Mouse (Mus musculus) lung, postnatal 36 days (tissue): ENCODE measurements around the gene Tmpo.

ENCODE experiments used
- DNase-seq: peaks from one replicate; pipeline ENCODE4 v3.0.0; 2022; ENCODE audit warnings: mixed read lengths

The Tmpo gene

GRCm38 (mm10) chr10:91180761-91181460 is at the start of gene Tmpo:
Gene Tmpo (minus strand): TSS chr10:91181315.
- no peak for DNase-seq

DNA sequence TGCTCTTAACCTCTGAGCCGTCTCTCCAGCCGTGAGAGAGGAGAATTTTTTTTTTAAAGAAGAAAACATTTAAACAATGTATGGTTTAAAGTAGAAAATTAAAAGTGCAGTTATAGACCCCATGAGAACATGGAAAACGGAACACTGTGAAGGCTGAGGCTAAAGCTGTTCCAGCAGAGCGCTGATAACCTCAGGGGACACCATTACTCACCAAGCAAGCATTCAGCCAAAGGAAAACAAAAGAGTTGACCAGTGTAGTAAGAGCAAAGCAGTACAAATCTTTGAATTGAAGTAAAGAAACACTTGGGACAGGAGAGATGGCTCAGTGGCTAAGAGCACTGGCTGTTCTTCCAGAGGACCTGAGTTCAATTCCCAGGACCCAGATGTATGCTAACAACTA is 49.3 kb upstream of the Tmpo start:
- DNase-seq: no peak

DNA sequence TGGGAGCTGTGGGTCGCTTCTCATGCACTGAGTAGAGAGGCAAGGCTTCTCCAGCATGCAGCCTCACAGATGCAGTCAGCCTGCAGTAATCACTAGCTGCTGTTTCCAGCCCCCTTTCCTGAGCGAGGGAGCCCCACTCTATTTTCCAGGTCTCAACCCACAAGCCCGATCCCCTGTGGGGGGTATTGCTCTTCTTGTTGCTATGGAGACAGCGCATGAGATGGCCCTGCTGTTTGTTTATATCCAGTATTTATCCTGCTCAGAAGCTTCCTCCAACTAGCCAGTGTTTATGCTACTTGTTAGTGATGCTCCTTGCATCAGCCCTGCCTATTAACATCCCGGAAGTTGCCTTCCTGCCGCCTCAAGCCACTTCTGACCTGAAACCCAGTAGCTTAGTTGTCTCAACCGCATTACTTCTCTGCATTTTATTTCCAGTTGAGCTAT is 48.4 kb upstream of the Tmpo start:
- DNase-seq: no peak

DNA sequence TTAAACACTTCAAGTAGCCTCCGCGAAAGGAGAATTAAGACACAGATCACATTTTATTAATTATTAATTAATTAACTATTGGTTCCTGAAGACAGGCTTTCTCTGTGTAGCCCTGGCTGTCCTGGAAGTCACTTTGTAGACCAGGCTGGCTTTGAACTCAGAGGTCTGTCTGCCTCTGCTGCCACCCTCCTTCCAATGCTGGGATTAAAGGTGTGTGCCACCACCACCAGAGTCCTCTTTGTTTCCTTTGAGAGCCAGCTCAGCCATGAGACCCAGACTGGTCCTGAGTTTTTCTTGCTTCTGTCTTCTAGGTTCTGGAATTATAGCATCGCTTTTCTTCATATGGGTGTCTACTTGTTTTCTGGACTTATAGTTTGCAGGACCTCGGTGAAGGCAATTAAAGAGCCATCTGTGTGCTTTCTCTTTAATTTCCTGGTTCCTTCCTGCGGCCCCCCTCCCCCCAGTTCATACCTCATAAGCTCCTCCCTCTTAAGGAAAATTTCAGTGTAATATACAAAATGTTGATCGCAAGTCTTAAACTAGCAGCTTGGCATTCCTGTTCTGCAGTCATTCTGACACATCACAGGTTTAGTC is 47.9 kb upstream of the Tmpo start:
- DNase-seq: no peak

DNA sequence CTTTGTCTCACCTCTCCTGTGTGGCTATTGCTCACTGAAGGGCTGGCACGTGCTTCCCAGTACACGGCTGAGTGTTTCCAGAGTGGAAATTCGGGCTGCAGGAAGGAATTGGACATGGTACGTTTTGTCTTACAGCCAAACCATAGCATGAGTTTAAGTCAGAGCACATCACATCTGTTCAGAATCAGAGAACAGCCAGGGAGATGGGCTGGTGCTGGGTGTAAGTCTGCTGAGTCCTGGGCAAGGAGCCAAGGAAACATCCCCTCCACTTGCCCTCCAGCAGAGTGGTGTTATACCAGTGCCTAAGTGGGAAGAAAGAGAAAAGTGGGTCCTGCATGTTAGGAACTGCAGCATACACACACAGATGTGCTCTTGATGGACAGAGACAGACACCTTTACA is 45.9 kb upstream of the Tmpo start:
- DNase-seq: no peak

- DNase-seq: peak; percentile 34
Measured at GRCm38 (mm10) chr10:91222398-91223236, 41.5 kb upstream of the Tmpo start.

- DNase-seq: peak; percentile 21
Measured at GRCm38 (mm10) chr10:91208899-91209667, 28.0 kb upstream of the Tmpo start.

GRCm38 (mm10) chr10:91208461-91208860 is 27.3 kb upstream of the Tmpo start:
- DNase-seq: no peak

DNA sequence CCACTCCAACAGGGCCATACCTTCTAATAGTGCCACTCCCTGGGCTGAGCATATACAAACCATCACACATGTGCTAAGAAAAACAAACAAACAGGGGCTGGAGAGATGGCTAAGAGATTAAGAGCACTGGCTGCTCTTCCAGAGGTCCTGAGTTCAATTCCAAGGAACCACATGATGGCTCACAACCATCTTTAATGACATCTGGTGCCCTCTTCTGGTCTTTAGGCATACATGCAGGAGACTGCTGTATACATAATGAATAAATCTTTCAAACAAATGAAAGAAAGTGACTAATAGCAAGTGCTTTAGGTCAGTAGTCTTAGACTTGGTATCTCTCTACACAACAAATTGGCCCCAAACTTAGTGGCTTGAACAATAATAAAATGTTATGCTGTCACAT is 26.2 kb upstream of the Tmpo start:
- no peak for DNase-seq

GRCm38 (mm10) chr10:91205632-91206031 is 24.5 kb upstream of the Tmpo start:
- DNase-seq: no peak

- DNase-seq: no peak
Measured at GRCm38 (mm10) chr10:91200581-91200980, 19.5 kb upstream of the Tmpo start.

DNA sequence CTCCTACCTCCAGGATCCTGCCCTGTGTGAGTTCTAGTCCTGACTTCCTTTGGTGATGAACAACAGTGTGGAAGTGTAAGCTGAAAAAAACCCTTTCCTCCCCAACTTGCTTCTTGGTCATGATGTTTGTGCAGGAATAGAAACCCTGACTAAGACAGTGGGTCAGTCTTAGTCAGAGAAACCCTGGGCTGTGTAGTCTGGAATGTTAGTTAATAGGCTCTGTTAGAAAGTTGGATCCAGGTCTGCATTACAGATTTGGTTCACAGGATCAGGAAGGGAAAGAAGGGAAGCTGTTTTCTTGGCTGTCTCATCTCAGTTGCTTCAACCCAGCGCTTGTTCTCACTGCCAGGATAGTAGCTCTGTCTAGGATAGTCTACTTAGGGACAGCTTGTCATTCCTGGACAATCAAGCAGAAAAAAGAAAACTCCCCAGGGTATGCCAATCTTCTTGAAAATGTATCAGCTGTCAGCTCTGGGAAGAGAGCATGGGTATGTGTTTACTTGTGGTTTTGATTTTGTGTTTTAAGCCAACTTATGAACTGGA is 18.2 kb upstream of the Tmpo start:
- no peak for DNase-seq

DNA sequence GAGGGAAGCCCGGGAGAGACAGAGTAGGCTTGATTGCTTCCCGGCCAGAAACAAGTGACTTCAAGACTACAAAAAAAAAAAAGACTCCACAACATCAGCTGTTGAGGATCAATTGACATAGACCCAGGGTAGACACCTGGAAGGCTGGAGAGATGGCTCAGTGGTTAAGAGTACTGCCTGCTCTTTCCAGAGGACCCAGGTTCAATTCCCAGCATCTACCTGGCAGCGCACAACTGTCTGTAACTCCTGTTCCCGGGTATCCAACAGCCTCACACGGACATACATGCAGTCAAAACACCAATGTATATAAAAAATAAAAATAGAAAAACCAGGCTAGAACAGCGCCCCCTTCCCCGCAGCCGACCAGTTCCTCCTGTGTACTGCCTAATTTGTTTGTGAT is 16.6 kb upstream of the Tmpo start:
- DNase-seq: no peak

- DNase-seq: no peak
Measured at GRCm38 (mm10) chr10:91196778-91197177, 15.7 kb upstream of the Tmpo start.

- no peak for DNase-seq
Measured at GRCm38 (mm10) chr10:91195680-91196079, 14.6 kb upstream of the Tmpo start.

- DNase-seq: no peak
Measured at GRCm38 (mm10) chr10:91195091-91195490, 14.0 kb upstream of the Tmpo start.

DNA sequence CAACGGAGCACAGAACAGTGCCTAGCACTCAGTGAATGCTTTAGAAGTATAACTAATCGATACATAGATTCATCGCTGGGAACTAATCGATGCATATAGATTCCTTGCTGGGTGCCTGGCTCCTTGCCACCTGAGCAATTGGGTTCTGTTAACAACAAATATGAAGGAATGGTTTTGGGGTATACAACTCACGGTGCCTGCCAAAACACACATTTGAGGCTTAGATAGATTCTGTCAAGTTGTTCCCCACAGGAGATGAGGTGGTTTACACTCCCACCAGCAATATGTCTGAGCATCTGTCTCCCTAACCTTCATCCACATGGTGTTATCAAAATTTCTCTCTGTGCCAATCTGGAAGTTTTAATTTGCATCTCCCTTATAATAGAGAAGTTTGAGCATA is 10.7 kb upstream of the Tmpo start:
- no peak for DNase-seq

- DNase-seq: no peak
Measured at GRCm38 (mm10) chr10:91189476-91189875, 8.4 kb upstream of the Tmpo start.

- DNase-seq: no peak
Measured at GRCm38 (mm10) chr10:91188684-91189287, 7.7 kb upstream of the Tmpo start.

GRCm38 (mm10) chr10:91187872-91188271 is 6.8 kb upstream of the Tmpo start:
- DNase-seq: peak; percentile 95

DNA sequence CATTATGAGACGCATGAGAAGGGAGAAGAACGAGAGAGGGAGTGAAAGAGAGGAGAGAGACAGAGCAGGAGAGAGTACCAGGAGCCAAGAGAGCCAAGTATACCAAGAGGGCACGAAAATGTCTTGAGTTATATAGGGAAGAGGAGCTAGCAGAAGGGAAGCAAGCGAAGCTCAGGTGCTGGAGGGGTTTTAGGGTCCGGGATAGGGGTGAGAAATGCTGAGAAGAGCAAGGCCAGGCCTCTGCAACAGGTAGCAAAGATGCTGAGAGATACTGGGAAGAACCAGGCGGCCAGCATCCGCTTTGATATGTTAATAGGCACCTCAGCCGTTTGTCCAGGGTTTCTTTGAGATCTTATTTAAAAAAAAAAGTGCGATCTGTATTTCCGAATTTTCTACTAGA is 6.2 kb upstream of the Tmpo start:
- no peak for DNase-seq

DNA sequence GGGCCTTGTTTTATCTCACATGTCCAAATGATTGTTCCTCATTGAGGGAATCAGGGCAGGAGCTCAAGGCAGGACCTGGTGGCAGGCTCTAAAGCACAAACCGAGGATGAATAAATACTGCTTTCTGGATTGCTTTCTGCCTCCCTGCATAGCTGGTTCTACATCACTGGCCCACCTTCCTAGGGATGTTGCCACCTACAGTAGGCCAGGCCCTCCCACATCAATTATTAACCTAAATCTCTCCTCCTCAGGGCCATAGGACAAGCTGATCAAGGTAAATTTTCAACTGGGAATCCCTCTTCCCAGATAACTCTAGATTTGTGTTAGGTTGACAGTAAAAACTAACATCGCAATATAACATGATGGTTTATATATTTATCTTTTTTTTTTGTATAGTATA is 4.6 kb upstream of the Tmpo start:
- DNase-seq: no peak
